In the genomic region with DNA sequence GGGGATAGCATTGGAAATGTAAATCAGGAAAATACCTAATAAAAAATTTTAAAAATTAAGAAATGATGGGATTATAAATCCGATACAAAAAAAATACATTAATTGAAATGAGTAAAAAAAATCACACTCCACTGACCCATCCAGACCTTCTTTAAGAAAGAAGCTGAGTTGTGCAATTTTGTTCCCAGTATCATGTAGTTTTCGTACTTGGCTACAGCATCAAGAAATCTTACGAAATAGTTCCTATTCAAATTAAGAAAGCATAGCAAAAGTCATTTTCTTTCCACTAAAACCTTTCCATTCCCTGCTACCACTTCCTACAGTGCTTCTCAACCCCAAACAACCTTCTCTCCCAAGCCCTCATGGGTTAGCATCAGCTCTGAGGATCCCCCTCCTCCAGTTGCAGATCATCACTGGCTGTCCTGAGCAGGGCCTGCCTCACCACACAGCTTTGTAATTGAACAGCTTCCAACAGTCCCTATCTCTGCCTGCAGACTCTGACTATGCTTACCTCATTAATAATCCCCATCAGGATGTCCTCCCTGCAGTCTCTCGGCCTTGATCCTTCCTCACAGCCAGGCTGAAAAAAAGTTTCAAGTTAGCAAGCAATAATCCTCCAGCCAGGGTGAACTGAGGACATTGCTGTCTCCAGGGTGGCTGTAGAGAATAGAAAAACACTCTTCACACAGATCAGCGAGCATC, we compare ENCODE assay signal across 11 mouse cellular contexts.
DNase-seq lines count a peak whose midpoint lies in the region; ATAC-seq and TF ChIP-seq lines count a peak whose summit lies in the region.
"Had no signal": no experiment of that assay in that cellular context is flagged by ENCODE, and none has a peak within 500 bp of the region (broad histone marks: within the 10 kb centered on the region; RNA-seq: fewer than 3 reads in every experiment).

No protein-coding gene starts in this region.

- no peak overlapping the region for H3K4me3 ChIP-seq in midbrain, postnatal 0 days (ENCODE audit: low read depth, low read length)
- H3K4me3 ChIP-seq: embryonic facial prominence, embryonic 12.5 days; gastrocnemius, adult 2 months had no signal

- no peak overlapping the region for H3K9ac ChIP-seq in midbrain, postnatal 0 days (replicated peaks; ENCODE audit: low read length, poor library complexity, severe bottlenecking)
- H3K9ac ChIP-seq: embryonic facial prominence, embryonic 12.5 days had no signal

- no peaks in the 10 kb centered on the region for H3K27me3 ChIP-seq in midbrain, postnatal 0 days (ENCODE audit: insufficient read depth, low read length)
- H3K27me3 ChIP-seq: embryonic facial prominence, embryonic 12.5 days had no signal

- WGBS in midbrain, postnatal 0 days = 60% methylated on average over 5 of the region's 5 CpGs

- DNase-seq in layer of hippocampus, postnatal 14 days (ENCODE audit: low spot score in 2 of 2) = peak; percentile 6 to 26
- no peak for DNase-seq in layer of hippocampus, adult 9-10 months (ENCODE audit: low spot score)
- peak; percentile 61 for DNase-seq in adrenal gland, postnatal 14 days
- peak; percentile 54 for DNase-seq in fat pad, adult 2 months (ENCODE audit: extremely low read depth, low read depth, low spot score)
- DNase-seq in midbrain, postnatal 0 days (ENCODE audit: low spot score) = peak; percentile 19
- no peak for DNase-seq in left cerebral cortex, postnatal 36 days (ENCODE audit: low spot score in 2 of 2)
- DNase-seq in spleen, adult 18-20 months = no peak
- DNase-seq: gastrocnemius, adult 2 months; thymus, postnatal 25 days had no signal

- H3K27ac ChIP-seq in midbrain, postnatal 0 days (ENCODE audit: low read depth, low read length) = no peak overlapping the region
- H3K27ac ChIP-seq: embryonic facial prominence, embryonic 12.5 days; gastrocnemius, adult 2 months had no signal

- H3K9me3 ChIP-seq in midbrain, postnatal 0 days (ENCODE audit: low read length) = no peaks in the 10 kb centered on the region
- H3K9me3 ChIP-seq: embryonic facial prominence, embryonic 12.5 days had no signal

- no peaks in the 10 kb centered on the region for H3K4me1 ChIP-seq in midbrain, postnatal 0 days (ENCODE audit: insufficient read depth, low read length)
- H3K4me1 ChIP-seq: embryonic facial prominence, embryonic 12.5 days had no signal

- no peak for ATAC-seq in midbrain, postnatal 0 days (ENCODE audit: low FRiP score)
- ATAC-seq: intestine, embryonic 16.5 days had no signal

- TF ChIP-seq CTCF in midbrain, postnatal 0 days (IDR thresholded peaks at IDR 0.05) = no peak

- intact Hi-C loops in left cerebral cortex, postnatal 36 days (cut with DNase I) = no loop called here

- no peak overlapping the region for H3K4me2 ChIP-seq in midbrain, postnatal 0 days (ENCODE audit: low read depth, low read length, poor library complexity, severe bottlenecking)
- H3K4me2 ChIP-seq: embryonic facial prominence, embryonic 12.5 days had no signal

- H3K36me3 ChIP-seq in midbrain, postnatal 0 days (ENCODE audit: insufficient read depth, low read length) = no peaks in the 10 kb centered on the region
- H3K36me3 ChIP-seq: embryonic facial prominence, embryonic 12.5 days had no signal

Comparison
In these comparisons a context has a peak if more than half of its experiments do, and no peak if none do; other contexts are left out.
1. DNase-seq: peak in layer of hippocampus, postnatal 14 days (2 of 2), adrenal gland, postnatal 14 days (single experiment), fat pad, adult 2 months (single experiment) and midbrain, postnatal 0 days (single experiment); none in layer of hippocampus, adult 9-10 months (single experiment), left cerebral cortex, postnatal 36 days (0 of 2) and spleen, adult 18-20 months (0 of 2).